Mouse (Mus musculus) CD4-positive, CD25-positive, alpha-beta regulatory T cell, adult 4 months (primary cell): ENCODE measurements at regions not wholly inside any gene's neighbourhood (a gene's known extent, or its start where the extent isn't known, plus 50 kb on each side); places are given as distances from the start of the nearest gene placed in this dataset.
A peak's percentile ranks its signal among the peaks of the same experiment; 100 is the strongest.

ENCODE experiments used
- ATAC-seq: one replicate; pipeline ENCODE4 v1.8.0; 2017

GRCm38 (mm10) chr3:107826241-107826760 lies 50.7 kb upstream of the Eps8l3 start:
- ATAC-seq, result no peak

GRCm38 (mm10) chr3:107825468-107825867 lies 51.6 kb upstream of the Eps8l3 start:
- no peak for ATAC-seq

GRCm38 (mm10) chr3:107824378-107824777 lies 52.7 kb upstream of the Eps8l3 start:
- no peak for ATAC-seq

- ATAC-seq, result no peak
These were observed 53.3 kb upstream of the Eps8l3 start for GRCm38 (mm10) chr3:107823655-107824266.

GRCm38 (mm10) chr3:107823177-107823576 lies 53.9 kb upstream of the Eps8l3 start:
- ATAC-seq, result no peak

- no peak for ATAC-seq
These were observed 54.5 kb upstream of the Eps8l3 start for GRCm38 (mm10) chr3:107822499-107822898.

- no peak for ATAC-seq
These were observed 55.1 kb upstream of the Eps8l3 start for GRCm38 (mm10) chr3:107821952-107822351.

- ATAC-seq, result no peak
These were observed 57.4 kb upstream of the Eps8l3 start for GRCm38 (mm10) chr3:107819622-107820021.

GRCm38 (mm10) chr3:107818616-107819495 lies 58.2 kb upstream of the Eps8l3 start:
- ATAC-seq, result peak; percentile 68

- no peak for ATAC-seq
These were observed 55.8 kb upstream of the Csf1 start for GRCm38 (mm10) chr3:107816031-107816430.

GRCm38 (mm10) chr3:107814280-107814679 lies 54.0 kb upstream of the Csf1 start:
- ATAC-seq, result no peak

- ATAC-seq, result no peak
These were observed 52.6 kb upstream of the Csf1 start for GRCm38 (mm10) chr3:107812885-107813284.

GRCm38 (mm10) chr3:107812341-107812740 lies 52.1 kb upstream of the Csf1 start:
- no peak for ATAC-seq

GRCm38 (mm10) chr3:107810452-107811050 lies 50.3 kb upstream of the Csf1 start:
- ATAC-seq, result no peak
